Mouse (Mus musculus) lung, adult 18-20 months (tissue): ENCODE measurements around the gene Sprr2a2.
"Not testable (repeated sequence)": the region's sequence is repeated elsewhere in the genome, so short reads cannot be mapped to it uniquely, and the experiment has no call there.

Experiments
- DNase-seq, 2 experiments: peaks; one replicate each; pipeline ENCODE4 v3.0.0; 2022; ENCODE audit warnings: mixed read lengths in 2 of 2

The Sprr2a2 gene

GRCm38 (mm10) chr3:92279663-92280062, 63.9 kb downstream of the Sprr2a2 start:
- DNase-seq = not testable (repeated sequence)

- DNase-seq = not testable (repeated sequence)
These were observed 65.4 kb downstream of the Sprr2a2 start for GRCm38 (mm10) chr3:92280963-92281606.

GRCm38 (mm10) chr3:92285101-92285500, 69.4 kb downstream of the Sprr2a2 start, which contains the start of gene Sprr2a3:
Sprr2a3 (plus strand) TSS chr3:92285417.
- not testable (repeated sequence) for DNase-seq

GRCm38 (mm10) chr3:92288489-92288888, 72.8 kb downstream of the Sprr2a2 start:
- not testable (repeated sequence) for DNase-seq
